ENCODE assay signal across 8 mouse cellular contexts in genomic region chr11:118999361-118999804, GRCm38 (mm10). TPM values are rescaled to one million over a fixed set of nuclear protein-coding genes. Genes with fewer than 3 reads are reported as not detected.
DNase-seq lines count a peak whose midpoint lies in the region; ATAC-seq and TF ChIP-seq lines count a peak whose summit lies in the region.

No protein-coding gene starts in this region.

- intact Hi-C loops in left cerebral cortex, postnatal 10 days (cut with DNase I), result loop anchor here (5.0 kb wide), 1 partner anchor 48 kb away; no protein-coding TSS in a partner anchor

- no peak for TF ChIP-seq CTCF in olfactory bulb, adult 2 months (IDR thresholded peaks at IDR 0.05; ENCODE audit: insufficient read depth, low read depth, low read length)

- H3K9ac ChIP-seq in heart, embryonic 13.5 days, result no peak overlapping the region
- no peak overlapping the region for H3K9ac ChIP-seq in embryonic facial prominence, embryonic 15.5 days

- H3K9me3 ChIP-seq in heart, embryonic 13.5 days, result no peaks in the 10 kb centered on the region
- H3K9me3 ChIP-seq in embryonic facial prominence, embryonic 15.5 days (replicated peaks), result no peaks in the 10 kb centered on the region

- H3K36me3 ChIP-seq in heart, embryonic 13.5 days, result no peaks in the 10 kb centered on the region
- no peaks in the 10 kb centered on the region for H3K36me3 ChIP-seq in embryonic facial prominence, embryonic 15.5 days

- peak overlapping the region; percentile 64 for H3K4me2 ChIP-seq in heart, embryonic 13.5 days
- peak overlapping the region; percentile 55 for H3K4me2 ChIP-seq in embryonic facial prominence, embryonic 15.5 days (replicated peaks)

- H3K4me3 ChIP-seq in heart, embryonic 13.5 days, result no peak overlapping the region; the same call in 1 of the 2 replicates
- H3K4me3 ChIP-seq in embryonic facial prominence, embryonic 15.5 days (replicated peaks), result peak overlapping the region; percentile 30; the same call in 1 of the 2 replicates
- H3K4me3 ChIP-seq in olfactory bulb, adult 2 months (ENCODE audit: insufficient read depth, low read depth, low read length), result peak overlapping the region; percentile 4; the same call in 1 of the 2 replicates

- DNase-seq in heart, postnatal 4 days, result no peak
- DNase-seq in WW6 (ENCODE audit: low read depth, low spot score), result peak; percentile 53
- peak; percentile 56 to 78 for DNase-seq in left cerebral cortex, postnatal 10 days (ENCODE audit: extremely low spot score in 1 of 2, low spot score in 2 of 2)
- no peak for DNase-seq in spleen, adult 12 weeks (ENCODE audit: low spot score)
- DNase-seq in gastrocnemius, postnatal 10 days, result no peak

- ATAC-seq in heart, embryonic 13.5 days (ENCODE audit: extremely low read depth, insufficient number of reproducible peaks, low FRiP score, low TSS enrichment), result no peak
- no peak for ATAC-seq in embryonic facial prominence, embryonic 15.5 days (ENCODE audit: insufficient number of reproducible peaks, low FRiP score, low TSS enrichment, low read depth)

- 6% methylated on average over 26 of the region's 26 CpGs for WGBS in heart, embryonic 13.5 days
- 2% methylated on average over 26 of the region's 26 CpGs for WGBS in embryonic facial prominence, embryonic 15.5 days
- WGBS in olfactory bulb, adult 2 months, result 6% methylated on average over 26 of the region's 26 CpGs

- TF ChIP-seq POLR2A in olfactory bulb, adult 2 months (IDR thresholded peaks at IDR 0.05; ENCODE audit: insufficient read depth, low read depth, low read length), result no peak

- no peak overlapping the region for H3K27ac ChIP-seq in heart, embryonic 13.5 days (replicated peaks)
- H3K27ac ChIP-seq in embryonic facial prominence, embryonic 15.5 days (replicated peaks), result no peak overlapping the region
- H3K27ac ChIP-seq in olfactory bulb, adult 2 months (ENCODE audit: insufficient read depth, low read depth, low read length), result no peak overlapping the region

- peaks cover 90% of the 10 kb centered on the region for H3K27me3 ChIP-seq in heart, embryonic 13.5 days (replicated peaks)
- peaks cover 21% of the 10 kb centered on the region for H3K27me3 ChIP-seq in embryonic facial prominence, embryonic 15.5 days

- H3K4me1 ChIP-seq in heart, embryonic 13.5 days, result peaks cover 13% of the 10 kb centered on the region; the same call in 1 of the 2 replicates
- peaks cover 29% of the 10 kb centered on the region for H3K4me1 ChIP-seq in embryonic facial prominence, embryonic 15.5 days
- H3K4me1 ChIP-seq in olfactory bulb, adult 2 months (ENCODE audit: control insufficient read depth, insufficient read depth, low read length), result peaks cover 25% of the 10 kb centered on the region

RNA-seq across cellular contexts. Expression of gene Enpp7, which starts 11.4 kb away (rescaled TPM):
- polyA plus RNA-seq in heart, embryonic 13.5 days (2015; fragmentation: Nextera tagmentation; extraction: Ambion mirVana), result not detected in 2 replicates
- total RNA-seq in heart, postnatal 4 days (2021), result not detected
- not detected in 2 replicates for polyA plus RNA-seq in embryonic facial prominence, embryonic 15.5 days (2015; fragmentation: Nextera tagmentation; extraction: Ambion mirVana)
- not detected for total RNA-seq in left cerebral cortex, postnatal 10 days (2021)
- not detected in 2 replicates for polyA plus RNA-seq in olfactory bulb, adult 2 months (2012; ENCODE audit: insufficient read depth, insufficient read length, low replicate concordance, missing spikeins)
- total RNA-seq in gastrocnemius, postnatal 10 days (2021), result not detected

RNA-seq across cellular contexts. Expression of gene Cbx2, which starts 23.4 kb away (rescaled TPM):
- 17.6 and 18.9 TPM in 2 replicates for polyA plus RNA-seq in heart, embryonic 13.5 days (2015; fragmentation: Nextera tagmentation; extraction: Ambion mirVana)
- 1 to 10 TPM; 7.6 to 7.8 TPM for total RNA-seq in heart, postnatal 4 days (2021)
- 35.2 and 37.0 TPM in 2 replicates for polyA plus RNA-seq in embryonic facial prominence, embryonic 15.5 days (2015; fragmentation: Nextera tagmentation; extraction: Ambion mirVana)
- 1 to 10 TPM; 2.8 to 3.5 TPM for total RNA-seq in left cerebral cortex, postnatal 10 days (2021)
- polyA plus RNA-seq in olfactory bulb, adult 2 months (2012; ENCODE audit: insufficient read depth, insufficient read length, low replicate concordance, missing spikeins), result not detected in 2 replicates
- 1 to 10 TPM; 2.3 to 3.0 TPM for total RNA-seq in gastrocnemius, postnatal 10 days (2021)

RNA-seq across cellular contexts. Expression of gene Cbx8, which starts 41.4 kb away (rescaled TPM):
- polyA plus RNA-seq in heart, embryonic 13.5 days (2015; fragmentation: Nextera tagmentation; extraction: Ambion mirVana), result 6.1 and 7.0 TPM in 2 replicates
- 1 to 10 TPM; 5.6 to 5.7 TPM for total RNA-seq in heart, postnatal 4 days (2021)
- polyA plus RNA-seq in embryonic facial prominence, embryonic 15.5 days (2015; fragmentation: Nextera tagmentation; extraction: Ambion mirVana), result 9.2 and 10.3 TPM in 2 replicates
- 10 to 100 TPM; 11.3 to 15.3 TPM for total RNA-seq in left cerebral cortex, postnatal 10 days (2021)
- not detected in 2 replicates for polyA plus RNA-seq in olfactory bulb, adult 2 months (2012; ENCODE audit: insufficient read depth, insufficient read length, low replicate concordance, missing spikeins)
- 1 to 10 TPM; 2.3 to 4.7 TPM for total RNA-seq in gastrocnemius, postnatal 10 days (2021)

Comparison
In these comparisons a context has a peak if more than half of its experiments do, and no peak if none do; other contexts are left out.
1. DNase-seq: peak in WW6 (single experiment) and left cerebral cortex, postnatal 10 days (2 of 2); none in heart, postnatal 4 days (single experiment), spleen, adult 12 weeks (single experiment) and gastrocnemius, postnatal 10 days (single experiment).